Mouse (Mus musculus): ENCODE measurements around the gene Atp2b1. TPM values are rescaled to one million over a fixed set of nuclear protein-coding genes. Genes with fewer than 3 reads are reported as not detected.

Atp2b1 gene
- total and polyA plus RNA-seq, 2 experiments from 2014 or later, result 189 to 299 TPM

DNA sequence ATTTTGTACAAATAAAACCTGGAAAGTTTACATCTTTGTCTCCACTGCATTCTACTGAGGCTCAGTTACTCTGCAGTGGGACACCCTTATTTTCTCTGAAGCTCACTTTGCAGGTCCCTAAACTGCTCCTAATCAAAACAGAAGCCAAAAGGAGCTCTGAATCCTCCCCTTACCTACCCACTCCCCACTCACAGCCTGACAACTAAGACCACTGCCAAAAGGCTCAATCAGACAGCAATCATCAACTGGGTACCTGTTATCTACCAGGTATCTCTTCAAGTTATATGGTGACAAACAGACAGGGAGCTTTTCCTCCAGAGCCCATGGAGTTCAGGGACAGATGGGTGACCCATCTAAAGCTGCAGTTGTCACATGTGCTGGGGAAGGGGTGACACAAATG is 138.9 kb downstream of the Atp2b1 start:
- Histone ChIP-seq H3K4me3 (ENCODE audit: low read depth, low read length) (no peak overlapping the region), H3K9me3 (ENCODE audit: low read length) (no peaks in the 10 kb centered on the region), H3K36me3 (ENCODE audit: insufficient read depth, low read length) (no peaks in the 10 kb centered on the region), H3K27ac (ENCODE audit: low read depth, low read length) (no peak overlapping the region), H3K27me3 (ENCODE audit: insufficient read depth, low read length) (no peaks in the 10 kb centered on the region), H3K4me2 (ENCODE audit: low read depth, low read length, poor library complexity, severe bottlenecking) (no peak overlapping the region), H3K9ac (replicated peaks; ENCODE audit: low read length, poor library complexity, severe bottlenecking) (no peak overlapping the region), H3K4me1 (ENCODE audit: insufficient read depth, low read length) (no peaks in the 10 kb centered on the region)
- ATAC-seq (ENCODE audit: low FRiP score) (no peak), DNase-seq (ENCODE audit: low spot score) (no peak)
- no peak for TF ChIP-seq CTCF (IDR thresholded peaks at IDR 0.05)

DNA sequence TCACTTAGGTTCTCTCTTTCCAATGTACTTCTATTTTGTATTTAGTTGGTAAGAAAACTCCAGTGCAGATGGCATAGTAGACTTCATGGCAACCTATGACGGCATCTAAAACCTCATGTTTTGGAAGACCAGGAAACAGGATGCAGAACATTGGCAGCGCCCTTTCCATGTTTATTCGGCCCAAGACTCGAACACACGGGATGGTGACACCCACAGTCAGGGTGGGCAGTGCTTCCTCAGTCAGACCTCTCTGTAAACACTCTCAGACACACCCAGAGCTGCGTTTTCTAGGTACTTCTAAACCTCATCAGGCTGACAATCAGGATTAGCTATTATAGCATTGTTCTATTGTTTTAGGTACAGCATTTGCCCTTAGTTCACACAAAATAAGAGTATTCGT is 146.4 kb downstream of the Atp2b1 start:
- DNase-seq (ENCODE audit: low spot score), result no peak
- no peaks in the 10 kb centered on the region for H3K36me3 ChIP-seq (ENCODE audit: insufficient read depth, low read length)
- H3K27ac ChIP-seq (ENCODE audit: low read depth, low read length), result no peak overlapping the region
- no peak overlapping the region for H3K9ac ChIP-seq (replicated peaks; ENCODE audit: low read length, poor library complexity, severe bottlenecking)
- no peaks in the 10 kb centered on the region for H3K4me1 ChIP-seq (ENCODE audit: insufficient read depth, low read length)
- H3K4me3 ChIP-seq (ENCODE audit: low read depth, low read length), result no peak overlapping the region
- WGBS, result 92% methylated on average over 7 of the region's 7 CpGs
- H3K27me3 ChIP-seq (ENCODE audit: insufficient read depth, low read length), result no peaks in the 10 kb centered on the region
- no peak for ATAC-seq (ENCODE audit: low FRiP score)
- H3K9me3 ChIP-seq (ENCODE audit: low read length), result no peaks in the 10 kb centered on the region
- TF ChIP-seq CTCF (IDR thresholded peaks at IDR 0.05), result no peak
- no peak overlapping the region for H3K4me2 ChIP-seq (ENCODE audit: low read depth, low read length, poor library complexity, severe bottlenecking)

GRCm38 (mm10) chr10:99061418-99061817 is 147.2 kb downstream of the Atp2b1 start:
- H3K27ac ChIP-seq (ENCODE audit: low read depth, low read length), result no peak overlapping the region
- no peak overlapping the region for H3K4me3 ChIP-seq (ENCODE audit: low read depth, low read length)
- DNase-seq (ENCODE audit: low spot score) (no peak), ATAC-seq (ENCODE audit: low FRiP score) (no peak)
- no peak overlapping the region for H3K9ac ChIP-seq (replicated peaks; ENCODE audit: low read length, poor library complexity, severe bottlenecking)
- WGBS, result 89% methylated on average over 10 of the region's 10 CpGs
- no peaks in the 10 kb centered on the region for H3K27me3 ChIP-seq (ENCODE audit: insufficient read depth, low read length)
- H3K4me1 ChIP-seq (ENCODE audit: insufficient read depth, low read length), result no peaks in the 10 kb centered on the region
- H3K4me2 ChIP-seq (ENCODE audit: low read depth, low read length, poor library complexity, severe bottlenecking), result no peak overlapping the region
- no peaks in the 10 kb centered on the region for H3K36me3 ChIP-seq (ENCODE audit: insufficient read depth, low read length)
- H3K9me3 ChIP-seq (ENCODE audit: low read length), result no peaks in the 10 kb centered on the region
- TF ChIP-seq CTCF (IDR thresholded peaks at IDR 0.05), result no peak

- no peak overlapping the region for H3K27ac ChIP-seq (ENCODE audit: low read depth, low read length)
- no peak overlapping the region for H3K9ac ChIP-seq (replicated peaks; ENCODE audit: low read length, poor library complexity, severe bottlenecking)
- H3K4me2 ChIP-seq (ENCODE audit: low read depth, low read length, poor library complexity, severe bottlenecking), result no peak overlapping the region
- DNase-seq (ENCODE audit: low spot score) (no peak), ATAC-seq (ENCODE audit: low FRiP score) (no peak)
- no peaks in the 10 kb centered on the region for H3K4me1 ChIP-seq (ENCODE audit: insufficient read depth, low read length)
- WGBS, result 80% methylated on average over 5 of the region's 5 CpGs
- no peaks in the 10 kb centered on the region for H3K27me3 ChIP-seq (ENCODE audit: insufficient read depth, low read length)
- H3K36me3 ChIP-seq (ENCODE audit: insufficient read depth, low read length), result no peaks in the 10 kb centered on the region
- TF ChIP-seq CTCF (IDR thresholded peaks at IDR 0.05), result no peak
- no peaks in the 10 kb centered on the region for H3K9me3 ChIP-seq (ENCODE audit: low read length)
- H3K4me3 ChIP-seq (ENCODE audit: low read depth, low read length), result no peak overlapping the region
Measured at GRCm38 (mm10) chr10:99062546-99062945, 148.3 kb downstream of the Atp2b1 start.

Other genes starting within 250 kb of the Atp2b1 start
- gene Poc1b, start 192.6 kb downstream of the Atp2b1 start, total RNA-seq (2014; rRNA removed), result 11.0 and 12.9 TPM in 2 replicates
- 8.2 and 8.9 TPM in 2 replicates for gene Poc1b, start 192.6 kb downstream of the Atp2b1 start, polyA plus RNA-seq (2015; fragmentation: Nextera tagmentation; extraction: Ambion mirVana)
- 4.1 and 4.7 TPM in 2 replicates for gene Galnt4, start 193.8 kb downstream of the Atp2b1 start, total RNA-seq (2014; rRNA removed)
- gene Galnt4, start 193.8 kb downstream of the Atp2b1 start, polyA plus RNA-seq (2015; fragmentation: Nextera tagmentation; extraction: Ambion mirVana), result 2.4 and 2.5 TPM in 2 replicates
- gene Phxr2, start 211.9 kb downstream of the Atp2b1 start, total RNA-seq (2014; rRNA removed), result not detected in 2 replicates
- not detected in 2 replicates for gene Phxr2, start 211.9 kb downstream of the Atp2b1 start, polyA plus RNA-seq (2015; fragmentation: Nextera tagmentation; extraction: Ambion mirVana)